Mouse (Mus musculus) forebrain, embryonic 11.5 days (tissue): ENCODE data around the gene Atg14. TPM values are rescaled to one million over a fixed set of nuclear protein-coding genes. Genes with fewer than 3 reads are reported as not detected.

Experiments
- ATAC-seq: fragments of 200-750 bp; cut with Nextera tagmentation; replicated peaks from 2 replicates; pipeline ENCODE4 v1.8.0; 2017; ENCODE audit warnings: moderate TSS enrichment; ENCODE audit not compliant: low FRiP score
- DNase-seq: peaks from one replicate; pipeline ENCODE4 v3.0.0-alpha.2; 2017; ENCODE audit warnings: low spot score
- H3K27ac ChIP-seq: fragments of 300-500 bp; sonication (generic); 2 replicates; pipeline ENCODE4 v1.5.1; 2014; ENCODE audit warnings: low read depth, low read length
- H3K27me3 ChIP-seq: fragments of 300-500 bp; sonication (generic); 2 replicates; pipeline ENCODE4 v1.6.1; 2014; ENCODE audit warnings: mild to moderate bottlenecking, low read length, mixed read lengths; ENCODE audit not compliant: control insufficient read depth, insufficient read depth
- H3K36me3 ChIP-seq: fragments of 300-500 bp; sonication (generic); 2 replicates; pipeline ENCODE4 v1.6.1; 2014; ENCODE audit warnings: mild to moderate bottlenecking, low read length, moderate library complexity, mixed read lengths; ENCODE audit not compliant: control insufficient read depth, insufficient read depth
- H3K4me1 ChIP-seq: fragments of 300-500 bp; sonication (generic); replicated peaks from 2 replicates; pipeline ENCODE4 v1.6.1; 2014; ENCODE audit warnings: low read length, mixed read lengths; ENCODE audit not compliant: control insufficient read depth, insufficient read depth
- H3K4me2 ChIP-seq: fragments of 300-500 bp; sonication (generic); 2 replicates; pipeline ENCODE4 v1.6.1; 2014; ENCODE audit warnings: low read depth, mild to moderate bottlenecking, low read length, moderate library complexity, mixed read lengths; ENCODE audit not compliant: severe bottlenecking
- H3K4me3 ChIP-seq: fragments of 300-500 bp; sonication (generic); 2 replicates; pipeline ENCODE4 v1.5.1; 2014; ENCODE audit warnings: low read depth, low read length
- H3K9ac ChIP-seq: fragments of 300-500 bp; sonication (generic); 2 replicates; pipeline ENCODE4 v1.6.1; 2014; ENCODE audit warnings: low read length
- H3K9me3 ChIP-seq: fragments of 300-500 bp; sonication (generic); 2 replicates; pipeline ENCODE4 v1.6.1; 2016; ENCODE audit warnings: low read length, mixed read lengths; ENCODE audit not compliant: control insufficient read depth
- WGBS: fragments of 180-500 bp; shearing (Covaris S2); extraction: QIAGEN DNeasy Blood & Tissue Kit; methylation state at CpG from one replicate; pipeline ENCODE4 v1.1.7; 2014; 5-methylcytosine and 5-hydroxymethylcytosine counted together
- polyA plus RNA-seq: library from polyadenylated mRNA; unstranded; fragments of >200 nt; fragmentation: Nextera tagmentation; extraction: Ambion mirVana; gene quantifications from 2 replicates; pipeline ENCODE4 v1.2.1, GENCODE M21; 2014

The Atg14 gene
- polyA plus RNA-seq, 1 experiment from 2014 or later = 16.2 TPM

- DNase-seq = no peak
Observed at GRCm38 (mm10) chr14:47522301-47522700, 48.1 kb downstream of the Atg14 start.

DNA sequence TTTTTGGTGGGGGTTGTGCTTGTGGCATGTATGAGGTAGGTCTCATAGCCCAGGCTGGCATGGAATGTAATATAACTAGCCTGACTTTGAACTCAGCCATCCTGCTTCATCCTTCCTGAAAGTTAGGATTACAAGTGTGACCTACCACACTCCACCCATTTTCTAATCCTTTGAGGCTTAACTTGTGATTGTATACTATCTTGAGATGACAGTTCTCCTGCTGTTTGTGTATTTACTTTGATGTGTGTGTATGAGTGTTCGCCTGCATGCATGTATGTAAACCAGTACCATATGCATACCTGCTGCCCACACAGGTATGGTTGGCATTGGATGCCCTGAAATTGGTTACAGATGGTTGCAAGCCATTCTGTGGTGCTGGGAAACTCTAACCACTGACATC, 48.8 kb downstream of the Atg14 start:
- H3K36me3 ChIP-seq = no peaks in the 10 kb centered on the region
- no peaks in the 10 kb centered on the region for H3K27me3 ChIP-seq
- no peaks in the 10 kb centered on the region for H3K9me3 ChIP-seq
- 87% methylated on average over 1 of the region's 1 CpGs for WGBS
- H3K4me2 ChIP-seq = no peak overlapping the region
- H3K4me1 ChIP-seq = no peaks in the 10 kb centered on the region
- H3K27ac ChIP-seq = no peak overlapping the region
- DNase-seq (no peak), ATAC-seq (no peak)
- H3K4me3 ChIP-seq = no peak overlapping the region
- H3K9ac ChIP-seq = no peak overlapping the region

More at GRCm38 (mm10) chr14:47522301-47522700, 48.1 kb downstream of the Atg14 start:
- Histone ChIP-seq H3K4me3 (no peak overlapping the region), H3K9ac (no peak overlapping the region), H3K4me2 (no peak overlapping the region), H3K27me3 (no peaks in the 10 kb centered on the region), H3K9me3 (no peaks in the 10 kb centered on the region), H3K36me3 (no peaks in the 10 kb centered on the region), H3K27ac (no peak overlapping the region), H3K4me1 (no peaks in the 10 kb centered on the region)
- ATAC-seq = no peak
- 91% methylated on average over 7 of the region's 7 CpGs for WGBS

DNA sequence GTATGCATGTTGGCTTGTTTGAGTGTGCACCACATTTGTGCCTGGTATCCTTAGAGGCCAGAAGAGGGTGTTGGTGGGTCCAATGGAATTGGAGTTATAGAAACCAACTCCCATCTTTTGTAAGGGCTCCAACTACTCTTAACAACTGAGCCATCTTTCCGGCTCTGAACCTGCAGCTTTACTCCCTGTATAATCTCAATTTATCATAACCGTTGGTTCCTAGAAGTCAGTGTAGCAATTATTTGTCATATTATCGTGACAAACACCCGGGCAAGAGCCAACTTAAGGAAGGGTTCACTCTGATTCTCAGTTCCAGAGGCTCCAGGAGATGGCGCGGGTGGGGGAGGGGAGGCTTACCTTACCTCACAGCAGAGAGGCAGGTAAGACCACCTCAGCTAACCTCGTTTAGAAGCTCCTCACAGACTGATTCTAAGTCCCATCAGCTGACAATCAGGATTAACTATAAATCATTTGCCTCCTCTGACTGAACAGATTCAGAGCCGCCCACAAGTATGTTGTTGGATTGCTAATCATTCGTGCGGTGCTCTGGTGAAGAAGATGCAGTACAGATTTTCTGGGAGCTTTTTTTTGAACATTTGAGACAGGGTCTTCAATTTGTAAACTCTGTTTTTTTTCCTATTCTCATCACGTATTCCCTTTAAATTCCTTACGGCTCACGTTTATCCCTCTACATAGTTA, 49.5 kb downstream of the Atg14 start:
- Histone ChIP-seq H3K9me3 (no peaks in the 10 kb centered on the region), H3K27me3 (no peaks in the 10 kb centered on the region), H3K9ac (no peak overlapping the region), H3K27ac (no peak overlapping the region), H3K36me3 (no peaks in the 10 kb centered on the region), H3K4me1 (no peaks in the 10 kb centered on the region), H3K4me2 (no peak overlapping the region), H3K4me3 (no peak overlapping the region)
- DNase-seq = no peak
- WGBS = 86% methylated on average over 13 of the region's 13 CpGs
- no peak for ATAC-seq

DNA sequence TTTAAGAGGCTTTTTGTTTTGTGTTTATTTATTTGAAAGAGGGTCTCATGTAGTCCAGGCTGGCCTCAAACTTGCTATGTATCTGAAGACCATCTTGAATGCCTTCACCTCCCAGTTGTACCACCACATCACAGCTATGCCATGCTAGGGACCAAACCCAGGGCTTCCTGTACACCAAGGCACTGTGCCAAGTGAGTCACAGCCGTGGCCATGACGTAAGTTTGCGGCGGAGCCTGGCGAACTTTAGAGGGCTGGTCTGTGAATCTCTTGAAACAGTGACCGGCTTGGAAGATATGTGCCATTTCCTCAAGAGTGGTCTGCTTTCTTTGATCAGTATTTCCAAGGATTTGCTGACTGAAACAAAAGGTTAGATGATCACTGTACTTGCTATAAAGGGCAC, 51.8 kb downstream of the Atg14 start:
- no peak overlapping the region for H3K9ac ChIP-seq
- ATAC-seq = no peak
- H3K4me2 ChIP-seq = no peak overlapping the region
- no peak overlapping the region for H3K27ac ChIP-seq
- H3K36me3 ChIP-seq = no peaks in the 10 kb centered on the region
- no peaks in the 10 kb centered on the region for H3K27me3 ChIP-seq
- no peak for DNase-seq
- no peaks in the 10 kb centered on the region for H3K4me1 ChIP-seq
- WGBS = 96% methylated on average over 6 of the region's 6 CpGs
- H3K9me3 ChIP-seq = no peaks in the 10 kb centered on the region
- no peak overlapping the region for H3K4me3 ChIP-seq

GRCm38 (mm10) chr14:47516755-47517154, 53.7 kb downstream of the Atg14 start:
- Histone ChIP-seq H3K4me2 (no peak overlapping the region), H3K27me3 (no peaks in the 10 kb centered on the region), H3K36me3 (no peaks in the 10 kb centered on the region), H3K4me1 (no peaks in the 10 kb centered on the region), H3K9me3 (no peaks in the 10 kb centered on the region), H3K27ac (no peak overlapping the region), H3K9ac (no peak overlapping the region), H3K4me3 (no peak overlapping the region)
- 88% methylated on average over 6 of the region's 6 CpGs for WGBS
- ATAC-seq (no peak), DNase-seq (no peak)

GRCm38 (mm10) chr14:47515636-47516035, 54.8 kb downstream of the Atg14 start:
- Histone ChIP-seq H3K36me3 (no peaks in the 10 kb centered on the region), H3K27me3 (no peaks in the 10 kb centered on the region), H3K4me2 (no peak overlapping the region), H3K4me3 (no peak overlapping the region), H3K27ac (no peak overlapping the region), H3K9ac (no peak overlapping the region), H3K4me1 (no peaks in the 10 kb centered on the region), H3K9me3 (no peaks in the 10 kb centered on the region)
- DNase-seq = no peak
- 92% methylated on average over 8 of the region's 8 CpGs for WGBS
- no peak for ATAC-seq

GRCm38 (mm10) chr14:47514816-47515453, 55.5 kb downstream of the Atg14 start:
- Histone ChIP-seq H3K36me3 (no peaks in the 10 kb centered on the region), H3K27ac (no peak overlapping the region), H3K27me3 (no peaks in the 10 kb centered on the region), H3K4me2 (no peak overlapping the region), H3K4me1 (no peaks in the 10 kb centered on the region), H3K9ac (no peak overlapping the region), H3K4me3 (no peak overlapping the region), H3K9me3 (no peaks in the 10 kb centered on the region)
- ATAC-seq (no peak), DNase-seq (no peak)
- 77% methylated on average over 7 of the region's 7 CpGs for WGBS

DNA sequence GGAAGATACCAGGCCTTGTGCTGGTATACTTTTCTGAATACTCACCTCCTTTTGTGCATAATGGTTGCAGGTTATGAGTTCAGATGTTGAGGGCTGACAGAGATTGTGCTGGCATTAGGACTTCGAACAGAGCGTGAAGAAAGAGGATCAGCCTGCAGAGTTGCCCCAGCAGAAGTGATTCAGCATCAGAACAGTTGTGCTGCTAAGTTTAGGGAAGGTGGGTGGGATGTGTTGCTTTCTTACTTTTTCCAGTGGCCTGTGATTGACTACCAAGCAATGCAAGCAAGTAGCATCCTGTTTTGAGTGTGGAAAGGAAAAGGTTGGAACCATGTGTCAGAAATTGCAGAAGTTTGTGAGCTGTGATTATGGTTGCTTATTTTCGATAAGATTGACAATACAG, 56.8 kb downstream of the Atg14 start:
- DNase-seq (no peak), ATAC-seq (no peak)
- no peaks in the 10 kb centered on the region for H3K27me3 ChIP-seq
- WGBS = 96% methylated on average over 3 of the region's 3 CpGs
- H3K36me3 ChIP-seq = no peaks in the 10 kb centered on the region
- H3K4me3 ChIP-seq = no peak overlapping the region
- H3K4me1 ChIP-seq = no peaks in the 10 kb centered on the region
- no peak overlapping the region for H3K9ac ChIP-seq
- no peak overlapping the region for H3K27ac ChIP-seq
- no peak overlapping the region for H3K4me2 ChIP-seq
- no peaks in the 10 kb centered on the region for H3K9me3 ChIP-seq

GRCm38 (mm10) chr14:47510244-47510643, 60.2 kb downstream of the Atg14 start:
- DNase-seq (no peak), ATAC-seq (no peak)
- H3K4me2 ChIP-seq = no peak overlapping the region
- no peaks in the 10 kb centered on the region for H3K36me3 ChIP-seq
- H3K9ac ChIP-seq = no peak overlapping the region
- 93% methylated on average over 4 of the region's 4 CpGs for WGBS
- no peak overlapping the region for H3K4me3 ChIP-seq
- H3K9me3 ChIP-seq = no peaks in the 10 kb centered on the region
- H3K27ac ChIP-seq = no peak overlapping the region
- H3K4me1 ChIP-seq = no peaks in the 10 kb centered on the region
- no peaks in the 10 kb centered on the region for H3K27me3 ChIP-seq
